Mouse (Mus musculus) bone marrow macrophage, adult 2 months (primary cell): ENCODE measurements around the gene Pigw. TPM values are rescaled to one million over a fixed set of nuclear protein-coding genes. Genes with fewer than 3 reads are reported as not detected.

Experiments used
- H3K27ac ChIP-seq: 2 replicates; pipeline ENCODE4 v1.5.1; 2012; ENCODE audit warnings: low read depth, low read length; ENCODE audit not compliant: insufficient read depth
- H3K4me1 ChIP-seq: 2 replicates; pipeline ENCODE4 v1.6.1; 2012; ENCODE audit warnings: low read length; ENCODE audit not compliant: control insufficient read depth, insufficient read depth
- H3K4me3 ChIP-seq: 2 replicates; pipeline ENCODE4 v1.5.1; 2012; ENCODE audit warnings: mild to moderate bottlenecking, low read length, moderate library complexity; ENCODE audit not compliant: insufficient read depth
- CTCF ChIP-seq: IDR thresholded peaks from 2 replicates; pipeline ENCODE4 v1.5.1; 2012; ENCODE audit warnings: low read depth, mild to moderate bottlenecking, low read length, moderate library complexity
- POLR2A ChIP-seq: IDR thresholded peaks from 2 replicates; pipeline ENCODE4 v1.6.1; 2012; ENCODE audit warnings: mild to moderate bottlenecking, low read depth, low read length, borderline replicate concordance
- polyA plus RNA-seq: library from polyadenylated mRNA; stranded (reverse); fragments of >200 nt; gene quantifications from 2 replicates; pipeline ENCODE4 v1.2.4, GENCODE M21; 2012; ENCODE audit not compliant: missing spikeins, insufficient read depth, insufficient read length

Gene Pigw
- polyA plus RNA-seq, 1 experiment, result 2.6 TPM

- no peak for TF ChIP-seq CTCF
- TF ChIP-seq POLR2A, result no peak
- no peak overlapping the region for H3K27ac ChIP-seq
- no peaks in the 10 kb centered on the region for H3K4me1 ChIP-seq
- H3K4me3 ChIP-seq, result no peak overlapping the region
Observed at GRCm38 (mm10) chr11:84907081-84907480, 27.0 kb upstream of the Pigw start.

DNA sequence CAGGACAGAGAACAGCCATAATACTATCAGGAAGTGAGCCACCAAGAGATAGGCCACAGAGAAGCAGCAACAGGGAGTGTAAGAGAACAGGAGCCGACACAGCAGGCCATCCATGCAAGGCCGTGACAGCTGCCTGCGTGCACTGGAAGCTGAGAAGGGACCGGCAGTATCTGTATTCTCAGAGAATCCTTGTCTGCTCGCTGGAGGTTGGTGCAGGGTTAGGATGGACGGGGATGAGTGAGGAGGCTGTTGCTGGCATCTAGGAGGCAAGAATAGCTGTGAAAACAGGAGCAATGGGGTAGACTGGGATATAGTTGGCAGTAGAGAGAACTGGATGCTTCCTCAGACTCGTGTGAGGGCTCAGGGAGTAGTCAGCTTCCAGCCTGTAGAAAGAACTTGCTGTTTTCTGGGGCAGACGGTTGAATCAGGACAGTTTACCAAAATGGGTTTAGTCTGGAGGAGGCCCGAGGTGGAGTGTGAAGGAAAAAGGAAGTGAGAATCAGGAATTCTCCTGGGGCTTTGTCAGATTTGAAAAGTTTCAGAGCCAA, 24.6 kb upstream of the Pigw start:
- Histone ChIP-seq H3K4me1 (no peaks in the 10 kb centered on the region), H3K4me3 (no peak overlapping the region)
- TF ChIP-seq CTCF (no peak), POLR2A (no peak)

GRCm38 (mm10) chr11:84893113-84893512, 13.0 kb upstream of the Pigw start:
- H3K4me3 ChIP-seq, result no peak overlapping the region
- no peak overlapping the region for H3K27ac ChIP-seq
- TF ChIP-seq POLR2A, result no peak
- TF ChIP-seq CTCF, result no peak
- H3K4me1 ChIP-seq, result no peaks in the 10 kb centered on the region

More for the DNA sequence above, 24.6 kb upstream of the Pigw start:
- no peak overlapping the region for H3K27ac ChIP-seq

GRCm38 (mm10) chr11:84891705-84892104, 11.6 kb upstream of the Pigw start:
- Histone ChIP-seq H3K27ac (no peak overlapping the region), H3K4me3 (no peak overlapping the region), H3K4me1 (no peaks in the 10 kb centered on the region)
- no peak for TF ChIP-seq POLR2A
- TF ChIP-seq CTCF, result no peak

GRCm38 (mm10) chr11:84889492-84889891, 9.4 kb upstream of the Pigw start:
- no peaks in the 10 kb centered on the region for H3K4me1 ChIP-seq
- H3K4me3 ChIP-seq, result no peak overlapping the region
- no peak overlapping the region for H3K27ac ChIP-seq
- no peak for TF ChIP-seq POLR2A
- TF ChIP-seq CTCF, result no peak

- no peak for TF ChIP-seq POLR2A
- no peak for TF ChIP-seq CTCF
- H3K4me1 ChIP-seq, result no peaks in the 10 kb centered on the region
Observed at GRCm38 (mm10) chr11:84888025-84888424, 7.9 kb upstream of the Pigw start.

GRCm38 (mm10) chr11:84886767-84887511, 6.9 kb upstream of the Pigw start:
- Histone ChIP-seq H3K27ac (no peak overlapping the region), H3K4me3 (no peak overlapping the region), H3K4me1 (no peaks in the 10 kb centered on the region)
- TF ChIP-seq POLR2A (no peak), CTCF (no peak)

More at GRCm38 (mm10) chr11:84888025-84888424, 7.9 kb upstream of the Pigw start:
- no peak overlapping the region for H3K27ac ChIP-seq
- H3K4me3 ChIP-seq, result no peak overlapping the region

DNA sequence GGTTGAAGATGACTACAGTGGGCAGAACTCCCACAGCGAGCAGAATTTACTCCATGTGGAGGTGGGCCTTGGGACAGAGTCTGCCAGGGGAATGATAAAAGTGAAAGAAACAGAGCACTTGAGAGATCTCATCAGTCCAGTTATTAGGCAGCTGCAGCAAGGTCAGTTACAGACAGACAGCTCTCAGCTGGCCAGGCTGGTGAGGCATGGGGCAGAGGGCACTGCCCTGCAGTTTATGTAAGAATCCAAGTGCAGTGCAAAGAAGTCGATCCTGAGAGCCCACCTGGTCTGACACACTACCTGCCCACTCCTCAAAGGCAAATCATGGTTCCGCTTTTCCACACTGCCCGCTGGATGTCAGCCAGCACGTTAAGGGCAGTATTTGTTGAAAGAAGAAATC, 6.2 kb upstream of the Pigw start:
- Histone ChIP-seq H3K4me1 (peaks cover 2% of the 10 kb centered on the region), H3K4me3 (no peak overlapping the region), H3K27ac (no peak overlapping the region)
- no peak for TF ChIP-seq CTCF
- no peak for TF ChIP-seq POLR2A

- no peak overlapping the region for H3K27ac ChIP-seq
- TF ChIP-seq CTCF (no peak), POLR2A (no peak)
- H3K4me1 ChIP-seq, result peaks cover 7% of the 10 kb centered on the region
- H3K4me3 ChIP-seq, result no peak overlapping the region
Observed at GRCm38 (mm10) chr11:84885238-84885637, 5.2 kb upstream of the Pigw start.

DNA sequence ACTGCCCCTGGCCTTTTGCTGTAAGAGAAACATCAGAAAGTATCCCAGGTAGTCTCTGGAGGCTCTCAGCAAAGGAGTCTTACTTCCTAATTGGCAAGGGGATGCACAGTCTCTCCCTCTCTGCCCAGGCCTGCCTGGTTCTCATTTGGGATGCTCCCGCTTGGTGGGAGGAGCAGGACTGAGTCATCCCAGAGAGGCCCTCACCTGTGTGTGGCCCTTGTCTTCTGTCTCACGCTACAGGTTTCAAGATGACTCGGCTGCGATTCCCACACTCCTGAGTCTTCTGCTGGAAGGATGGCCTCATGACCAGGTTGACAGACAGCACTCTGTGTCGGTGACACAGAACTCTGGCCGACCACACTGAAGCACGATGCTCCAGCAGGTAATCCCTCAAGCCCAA, 2.3 kb upstream of the Pigw start:
- Histone ChIP-seq H3K27ac (no peak overlapping the region), H3K4me1 (peaks cover 7% of the 10 kb centered on the region), H3K4me3 (no peak overlapping the region)
- no peak for TF ChIP-seq CTCF
- no peak for TF ChIP-seq POLR2A

- no peak for TF ChIP-seq CTCF
- no peak for TF ChIP-seq POLR2A
- H3K4me3 ChIP-seq, result peak overlapping the region; percentile 88
- peak overlapping the region; percentile 66 for H3K27ac ChIP-seq
- H3K4me1 ChIP-seq, result peaks cover 7% of the 10 kb centered on the region
Observed at GRCm38 (mm10) chr11:84880971-84881370, 886 bp upstream of the Pigw start.
